Mouse (Mus musculus): Measurements from ENCODE around the gene Trp53bp1.

- TF ChIP-seq E2F4 (IDR thresholded peaks at IDR 0.05; ENCODE audit: insufficient read depth): no peak
- no peak for TF ChIP-seq POLR2A (IDR thresholded peaks at IDR 0.05; ENCODE audit: insufficient read length, low read depth)
- no peak for TF ChIP-seq MAX (IDR thresholded peaks at IDR 0.05; ENCODE audit: low read depth)
- TF ChIP-seq USF1 (IDR thresholded peaks at IDR 0.05; ENCODE audit: low read depth): no peak
- TF ChIP-seq POLR2AphosphoS2 (IDR thresholded peaks at IDR 0.05; ENCODE audit: insufficient read length, low read depth): no peak
- no peak for TF ChIP-seq TCF3 (IDR thresholded peaks at IDR 0.05; ENCODE audit: insufficient read length, low read depth)
- TF ChIP-seq TCF12 (IDR thresholded peaks at IDR 0.05; ENCODE audit: insufficient read depth, poor library complexity, severe bottlenecking): no peak
Observed at GRCm38 (mm10) chr2:121292316-121293013, 21.3 kb upstream of the Trp53bp1 start.
